Mouse (Mus musculus): ENCODE results near the gene Cbx7. TPM values are rescaled to one million over a fixed set of nuclear protein-coding genes. Genes with fewer than 3 reads are reported as not detected.

The Cbx7 gene
- 7.7 and 14.9 TPM in 2 replicates for total RNA-seq (2014; rRNA removed)
- 3.4 and 3.5 TPM in 2 replicates for polyA plus RNA-seq (2015; fragmentation: Nextera tagmentation; extraction: Ambion mirVana)

DNA sequence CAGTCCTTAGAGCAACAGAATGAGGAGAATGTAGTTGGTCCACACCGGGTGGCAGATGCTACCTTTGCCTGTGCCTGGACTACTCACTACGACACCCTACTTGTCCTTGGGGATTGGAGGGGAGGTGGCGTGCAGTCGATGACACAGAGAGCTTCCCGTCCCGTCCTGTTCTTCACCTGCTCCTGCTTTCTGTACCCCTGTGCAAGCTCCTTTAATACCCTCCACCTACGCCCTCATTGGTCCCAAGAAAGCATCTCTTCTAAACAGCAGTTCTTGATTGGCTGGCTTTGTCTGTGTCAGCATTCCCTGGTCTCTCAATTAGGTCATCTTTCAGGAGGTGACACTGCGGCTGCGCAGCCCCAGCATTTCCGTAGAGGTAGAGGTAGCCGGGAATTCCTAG lies at the start of gene Cbx7:
Cbx7 (minus strand) TSS at position 180 of the 400 bp plus-strand sequence.
- Histone ChIP-seq H3K9me3 (ENCODE audit: low read length) (peaks cover 6% of the 10 kb centered on the region; the same call in 1 of the 2 replicates), H3K36me3 (ENCODE audit: insufficient read depth, low read length) (no peaks in the 10 kb centered on the region), H3K4me2 (ENCODE audit: low read depth, low read length, poor library complexity, severe bottlenecking) (no peak within 1 kb of the TSS), H3K4me1 (ENCODE audit: insufficient read depth, low read length) (no peaks in the 10 kb centered on the region), H3K9ac (replicated peaks; ENCODE audit: low read length, poor library complexity, severe bottlenecking) (no peak within 1 kb of the TSS), H3K27me3 (ENCODE audit: insufficient read depth, low read length) (no peaks in the 10 kb centered on the region), H3K27ac (ENCODE audit: low read depth, low read length) (no peak within 1 kb of the TSS), H3K4me3 (ENCODE audit: low read depth, low read length) (no peak within 1 kb of the TSS)
- DNase-seq (ENCODE audit: low spot score) (no peak), ATAC-seq (ENCODE audit: low FRiP score) (no peak)
- 96% methylated on average over 11 of the region's 11 CpGs for WGBS
- TF ChIP-seq CTCF (IDR thresholded peaks at IDR 0.05) = no peak

DNA sequence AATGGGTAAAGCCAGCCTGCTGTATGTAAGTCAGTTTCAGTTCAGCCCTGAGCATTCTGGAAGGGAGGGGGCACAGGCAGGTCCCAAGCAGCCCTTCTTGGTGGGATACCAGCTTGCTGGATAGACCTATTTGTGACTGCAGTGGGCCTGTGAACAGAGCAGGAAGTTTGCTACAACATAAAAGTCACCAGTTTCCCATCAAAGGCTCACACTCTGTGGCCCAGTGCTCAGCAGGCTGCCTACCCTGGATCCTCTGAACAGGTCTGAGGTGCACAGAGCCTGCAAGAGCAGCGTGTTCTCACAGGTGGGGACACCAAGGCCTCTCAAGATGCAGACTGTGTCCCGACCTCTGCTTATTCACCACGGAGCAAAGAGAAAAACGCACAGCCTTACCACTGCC lies 49.6 kb upstream of the Cbx7 start:
- Histone ChIP-seq H3K27me3 (ENCODE audit: insufficient read depth, low read length) (no peaks in the 10 kb centered on the region), H3K9me3 (ENCODE audit: low read length) (no peaks in the 10 kb centered on the region), H3K4me3 (ENCODE audit: low read depth, low read length) (no peak overlapping the region), H3K36me3 (ENCODE audit: insufficient read depth, low read length) (no peaks in the 10 kb centered on the region; the same call in 1 of the 2 replicates), H3K4me1 (ENCODE audit: insufficient read depth, low read length) (peaks cover 8% of the 10 kb centered on the region; the same call in 1 of the 2 replicates), H3K27ac (ENCODE audit: low read depth, low read length) (no peak overlapping the region), H3K4me2 (ENCODE audit: low read depth, low read length, poor library complexity, severe bottlenecking) (no peak overlapping the region), H3K9ac (replicated peaks; ENCODE audit: low read length, poor library complexity, severe bottlenecking) (no peak overlapping the region)
- DNase-seq (ENCODE audit: low spot score) (no peak), ATAC-seq (ENCODE audit: low FRiP score) (no peak)
- TF ChIP-seq CTCF (IDR thresholded peaks at IDR 0.05) = no peak
- WGBS = 70% methylated on average over 4 of the region's 4 CpGs

DNA sequence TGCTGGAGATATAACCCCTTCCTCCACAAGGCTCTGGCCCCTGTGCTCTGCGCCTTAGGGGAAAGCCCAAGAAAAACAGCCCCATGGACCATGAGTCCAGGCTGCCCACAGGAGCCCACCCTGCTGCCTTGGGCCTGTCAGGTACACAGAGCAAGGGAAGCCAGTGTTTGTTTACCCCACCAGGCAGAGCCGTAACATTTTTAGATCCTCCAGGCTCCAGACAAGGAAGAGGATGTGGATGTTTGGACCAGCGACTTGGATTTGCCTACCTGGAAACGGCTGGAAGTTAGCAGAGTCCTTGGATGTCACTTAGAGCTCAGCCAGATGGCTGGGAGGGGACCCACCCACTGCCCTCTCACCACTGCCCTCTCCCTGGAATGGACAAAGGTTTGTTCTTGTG lies 48.7 kb upstream of the Cbx7 start:
- DNase-seq (ENCODE audit: low spot score) (no peak), ATAC-seq (ENCODE audit: low FRiP score) (no peak)
- no peak for TF ChIP-seq CTCF (IDR thresholded peaks at IDR 0.05)
- no peaks in the 10 kb centered on the region for H3K9me3 ChIP-seq (ENCODE audit: low read length)
- H3K4me2 ChIP-seq (ENCODE audit: low read depth, low read length, poor library complexity, severe bottlenecking) = no peak overlapping the region
- no peak overlapping the region for H3K27ac ChIP-seq (ENCODE audit: low read depth, low read length)
- 63% methylated on average over 4 of the region's 4 CpGs for WGBS
- H3K9ac ChIP-seq (replicated peaks; ENCODE audit: low read length, poor library complexity, severe bottlenecking) = no peak overlapping the region
- no peak overlapping the region for H3K4me3 ChIP-seq (ENCODE audit: low read depth, low read length)
- H3K27me3 ChIP-seq (ENCODE audit: insufficient read depth, low read length) = no peaks in the 10 kb centered on the region
- peaks cover 4% of the 10 kb centered on the region; the same call in 1 of the 2 replicates for H3K4me1 ChIP-seq (ENCODE audit: insufficient read depth, low read length)
- H3K36me3 ChIP-seq (ENCODE audit: insufficient read depth, low read length) = no peaks in the 10 kb centered on the region; the same call in 1 of the 2 replicates

DNA sequence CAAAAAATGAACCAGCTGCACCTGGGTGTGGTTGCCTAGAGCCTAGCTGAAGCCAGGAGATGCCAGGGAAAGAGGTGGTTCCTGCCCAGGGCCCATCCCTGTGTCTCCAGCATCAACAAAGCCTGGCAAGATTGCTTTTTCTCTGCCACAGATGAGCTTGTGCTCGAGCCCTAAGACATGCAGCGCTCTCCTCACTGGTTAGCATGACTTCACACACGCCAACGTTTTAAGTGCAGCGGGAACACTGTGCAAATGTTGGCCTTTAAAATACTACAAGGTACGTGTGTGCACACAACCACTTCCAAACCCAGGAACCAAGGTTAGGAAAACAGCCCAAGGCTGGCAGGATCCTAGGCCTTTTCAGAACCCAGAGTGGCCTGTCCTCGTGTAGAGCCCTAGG lies 48.3 kb upstream of the Cbx7 start:
- TF ChIP-seq CTCF (IDR thresholded peaks at IDR 0.05) = no peak
- WGBS = 82% methylated on average over 7 of the region's 7 CpGs
- no peak for DNase-seq (ENCODE audit: low spot score)
- no peak overlapping the region for H3K9ac ChIP-seq (replicated peaks; ENCODE audit: low read length, poor library complexity, severe bottlenecking)
- ATAC-seq (ENCODE audit: low FRiP score) = no peak
- no peaks in the 10 kb centered on the region for H3K4me1 ChIP-seq (ENCODE audit: insufficient read depth, low read length)
- H3K9me3 ChIP-seq (ENCODE audit: low read length) = no peaks in the 10 kb centered on the region
- H3K4me2 ChIP-seq (ENCODE audit: low read depth, low read length, poor library complexity, severe bottlenecking) = no peak overlapping the region
- no peaks in the 10 kb centered on the region; the same call in 1 of the 2 replicates for H3K36me3 ChIP-seq (ENCODE audit: insufficient read depth, low read length)
- H3K27me3 ChIP-seq (ENCODE audit: insufficient read depth, low read length) = no peaks in the 10 kb centered on the region
- H3K4me3 ChIP-seq (ENCODE audit: low read depth, low read length) = no peak overlapping the region
- H3K27ac ChIP-seq (ENCODE audit: low read depth, low read length) = no peak overlapping the region

DNA sequence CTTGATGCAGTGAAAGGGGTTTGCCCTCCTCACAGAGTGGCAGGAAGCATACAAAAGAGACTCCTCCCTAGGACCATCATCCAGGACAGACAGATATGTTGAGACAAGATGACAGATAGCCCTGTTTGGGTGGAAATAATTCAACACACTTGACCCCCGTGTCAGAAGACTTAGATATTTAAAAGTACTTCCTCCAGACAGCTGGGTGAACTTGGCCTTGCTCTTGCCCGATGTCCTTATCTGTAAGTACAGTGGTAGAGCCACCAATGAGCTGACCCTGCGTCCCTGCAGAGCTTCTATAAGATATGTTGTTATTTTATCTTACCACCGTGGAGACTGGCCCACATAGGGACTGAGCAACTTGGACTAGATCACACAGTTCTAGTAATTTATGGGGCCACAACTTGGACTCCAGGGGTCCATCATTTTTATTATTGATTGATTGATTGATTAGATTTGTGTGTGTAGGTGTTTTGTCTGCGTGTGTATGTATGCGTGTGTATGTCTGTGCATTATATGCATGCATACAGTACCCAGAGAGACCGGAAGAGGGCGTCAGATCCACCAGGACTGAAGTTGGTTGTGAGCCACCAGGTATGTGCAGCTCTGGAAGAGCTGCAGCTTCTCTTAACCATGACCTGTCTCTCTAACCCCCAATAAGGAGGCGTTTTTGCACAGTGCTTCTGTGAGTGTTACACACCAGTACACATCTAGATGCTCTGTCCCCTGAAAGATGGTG lies 45.8 kb upstream of the Cbx7 start:
- DNase-seq (ENCODE audit: low spot score) = no peak

More for the DNA sequence above, 45.8 kb upstream of the Cbx7 start:
- Histone ChIP-seq H3K4me2 (ENCODE audit: low read depth, low read length, poor library complexity, severe bottlenecking) (no peak overlapping the region), H3K36me3 (ENCODE audit: insufficient read depth, low read length) (no peaks in the 10 kb centered on the region; the same call in 1 of the 2 replicates), H3K4me3 (ENCODE audit: low read depth, low read length) (no peak overlapping the region), H3K9ac (replicated peaks; ENCODE audit: low read length, poor library complexity, severe bottlenecking) (no peak overlapping the region), H3K9me3 (ENCODE audit: low read length) (no peaks in the 10 kb centered on the region), H3K27ac (ENCODE audit: low read depth, low read length) (no peak overlapping the region), H3K27me3 (ENCODE audit: insufficient read depth, low read length) (no peaks in the 10 kb centered on the region), H3K4me1 (ENCODE audit: insufficient read depth, low read length) (peaks cover 5% of the 10 kb centered on the region; the same call in 1 of the 2 replicates)
- no peak for ATAC-seq (ENCODE audit: low FRiP score)
- no peak for TF ChIP-seq CTCF (IDR thresholded peaks at IDR 0.05)
- 88% methylated on average over 9 of the region's 9 CpGs for WGBS

Measured in midbrain, postnatal 0 days (tissue).